Mouse (Mus musculus): ENCODE data around the gene Robo1. TPM values are rescaled to one million over a fixed set of nuclear protein-coding genes. Genes with fewer than 3 reads are reported as not detected.

The Robo1 gene
- polyA plus RNA-seq, 1 experiment from 2014 or later = 30.6 TPM

DNA sequence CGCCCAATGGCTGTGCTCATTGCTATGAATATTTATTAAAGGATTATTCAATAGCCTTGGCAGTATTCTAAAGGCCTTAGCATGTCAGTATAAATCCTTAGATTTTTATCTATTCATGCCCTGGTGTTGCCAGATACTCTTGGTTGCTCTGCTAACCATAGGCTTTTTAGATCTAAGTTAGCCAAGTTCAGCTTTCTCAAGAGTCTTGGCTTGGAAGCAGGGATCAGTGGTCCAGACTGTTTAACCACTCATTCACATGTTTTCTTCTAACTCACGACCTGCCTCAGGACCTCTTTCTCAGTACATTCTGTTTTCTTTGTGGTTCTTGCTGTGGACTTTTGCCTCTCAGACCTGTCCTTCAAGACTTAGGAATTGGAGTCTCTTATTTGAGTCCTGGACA lies 400.4 kb downstream of the Robo1 start:
- H3K4me1 ChIP-seq = no peaks in the 10 kb centered on the region
- H3K27me3 ChIP-seq (ENCODE audit: insufficient read depth, poor library complexity, severe bottlenecking) = no peaks in the 10 kb centered on the region
- no peaks in the 10 kb centered on the region for H3K9me3 ChIP-seq
- H3K4me3 ChIP-seq = no peak overlapping the region
- H3K36me3 ChIP-seq = no peaks in the 10 kb centered on the region
- no peak for DNase-seq (ENCODE audit: low spot score)
- WGBS = 73% methylated on average over 2 of the region's 2 CpGs
- H3K27ac ChIP-seq = no peak overlapping the region

DNA sequence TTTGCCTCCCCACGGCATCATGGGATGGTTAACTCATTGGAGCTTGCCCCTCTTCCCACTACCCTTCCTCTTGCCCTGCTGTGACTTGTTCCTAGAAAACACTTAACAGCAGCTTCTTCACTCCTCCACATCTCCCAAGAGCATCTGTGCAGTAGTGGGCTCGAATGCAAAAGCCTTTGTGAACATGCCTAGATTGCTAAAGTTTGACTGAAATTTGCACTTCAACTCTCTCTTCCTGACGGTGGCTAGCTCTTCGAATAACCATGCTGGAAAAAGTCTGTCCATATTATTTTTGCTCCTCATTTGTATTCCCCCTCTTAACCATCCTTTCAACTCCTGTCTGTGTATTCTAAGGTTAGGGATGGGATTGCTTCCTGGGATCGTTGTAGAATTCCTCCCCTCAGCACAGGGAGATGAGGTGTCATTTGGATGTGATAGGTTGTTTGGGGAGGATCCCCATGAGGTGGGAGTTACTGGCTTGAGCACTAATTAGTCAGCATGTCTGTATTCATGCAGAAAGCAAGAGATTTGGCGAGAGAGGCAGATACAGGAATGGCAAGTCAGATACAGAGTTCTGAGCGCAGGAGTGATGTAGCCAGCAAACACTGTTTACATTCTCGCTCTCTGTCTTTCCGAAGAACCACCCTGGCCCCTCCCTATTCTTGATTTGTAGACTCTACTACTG lies 409.2 kb downstream of the Robo1 start:
- Histone ChIP-seq H3K27ac (no peak overlapping the region), H3K36me3 (no peaks in the 10 kb centered on the region), H3K27me3 (ENCODE audit: insufficient read depth, poor library complexity, severe bottlenecking) (no peaks in the 10 kb centered on the region), H3K4me1 (peaks cover 17% of the 10 kb centered on the region), H3K9me3 (no peaks in the 10 kb centered on the region), H3K4me3 (no peak overlapping the region)
- WGBS = 68% methylated on average over 9 of the region's 9 CpGs
- DNase-seq (ENCODE audit: low spot score) = no peak

GRCm38 (mm10) chr16:72719063-72719462 lies 411.0 kb downstream of the Robo1 start:
- DNase-seq (ENCODE audit: low spot score) = no peak
- WGBS = 89% methylated on average over 4 of the region's 4 CpGs
- Histone ChIP-seq H3K27me3 (ENCODE audit: insufficient read depth, poor library complexity, severe bottlenecking) (no peaks in the 10 kb centered on the region), H3K4me3 (no peak overlapping the region), H3K4me1 (peaks cover 17% of the 10 kb centered on the region), H3K9me3 (no peaks in the 10 kb centered on the region), H3K27ac (no peak overlapping the region), H3K36me3 (no peaks in the 10 kb centered on the region)

GRCm38 (mm10) chr16:72720979-72721378 lies 412.9 kb downstream of the Robo1 start:
- Histone ChIP-seq H3K4me1 (peaks cover 17% of the 10 kb centered on the region), H3K27ac (no peak overlapping the region), H3K4me3 (no peak overlapping the region), H3K27me3 (ENCODE audit: insufficient read depth, poor library complexity, severe bottlenecking) (no peaks in the 10 kb centered on the region), H3K9me3 (no peaks in the 10 kb centered on the region), H3K36me3 (no peaks in the 10 kb centered on the region)
- DNase-seq (ENCODE audit: low spot score) = no peak
- WGBS = 43% methylated on average over 4 of the region's 4 CpGs

DNA sequence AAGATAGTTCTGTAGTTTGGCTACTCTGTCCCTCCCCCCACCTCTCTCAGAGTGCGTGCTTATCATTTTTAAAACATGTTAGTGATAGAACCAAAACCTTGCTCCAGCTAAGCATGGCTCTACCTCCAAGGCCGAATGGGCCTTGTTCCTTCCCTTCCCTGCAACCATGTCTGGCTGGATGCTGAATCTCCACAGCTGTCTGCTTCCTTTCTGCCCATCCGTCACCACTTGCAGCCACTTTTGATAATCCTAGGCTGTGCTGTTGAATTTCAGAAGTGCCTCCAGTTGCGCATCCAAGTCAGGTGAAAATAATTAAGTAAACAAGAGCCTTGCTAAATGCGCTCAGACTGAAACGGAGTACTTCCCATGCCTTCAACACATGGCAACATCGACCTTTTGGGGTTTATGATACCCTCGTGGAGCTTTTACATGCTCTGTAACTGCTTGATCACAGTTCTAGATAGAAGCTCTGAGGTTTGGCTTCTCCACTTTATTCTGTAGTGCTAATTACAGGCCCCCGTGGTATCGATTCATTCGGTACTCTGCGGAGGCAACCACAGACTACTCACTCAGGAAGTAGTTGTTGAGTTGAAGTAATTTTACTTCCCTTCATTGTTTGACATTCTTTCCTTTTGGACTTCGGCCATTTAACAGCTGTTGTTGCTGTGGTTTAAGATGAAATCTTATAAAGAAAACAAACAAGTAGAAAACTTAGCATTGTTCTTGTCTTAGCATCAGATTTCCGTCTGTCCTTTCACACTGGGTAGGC lies 413.8 kb downstream of the Robo1 start:
- no peaks in the 10 kb centered on the region for H3K9me3 ChIP-seq
- no peaks in the 10 kb centered on the region for H3K36me3 ChIP-seq
- peaks cover 17% of the 10 kb centered on the region for H3K4me1 ChIP-seq
- H3K27me3 ChIP-seq (ENCODE audit: insufficient read depth, poor library complexity, severe bottlenecking) = no peaks in the 10 kb centered on the region
- WGBS = 55% methylated on average over 14 of the region's 14 CpGs
- DNase-seq (ENCODE audit: low spot score) = no peak
- no peak overlapping the region for H3K4me3 ChIP-seq
- peak overlapping the region; percentile 56; the same call in 1 of the 2 replicates for H3K27ac ChIP-seq

DNA sequence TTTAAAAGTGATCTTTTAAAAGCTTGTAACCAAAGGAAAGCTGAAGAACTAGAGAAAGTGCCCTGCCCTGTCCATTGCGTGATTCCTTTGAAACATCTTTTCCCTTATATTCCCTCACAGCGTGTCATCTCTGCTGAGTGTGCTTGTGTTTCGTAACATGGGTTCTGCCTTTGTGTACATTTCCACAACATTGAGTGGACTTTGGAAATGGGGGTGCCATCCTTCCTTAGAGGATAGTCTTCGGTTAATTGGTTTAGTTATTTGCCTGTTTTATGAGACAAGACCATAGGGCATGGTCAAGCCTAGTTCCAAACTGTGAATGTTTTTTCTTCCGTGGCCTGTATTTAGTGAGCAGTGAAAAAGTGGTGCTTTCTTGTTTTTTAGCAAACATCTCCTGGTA lies 426.1 kb downstream of the Robo1 start:
- H3K27me3 ChIP-seq (ENCODE audit: insufficient read depth, poor library complexity, severe bottlenecking) = no peaks in the 10 kb centered on the region
- no peaks in the 10 kb centered on the region for H3K36me3 ChIP-seq
- no peak overlapping the region for H3K4me3 ChIP-seq
- DNase-seq (ENCODE audit: low spot score) = no peak
- no peak overlapping the region for H3K27ac ChIP-seq
- WGBS = 84% methylated on average over 5 of the region's 5 CpGs
- H3K9me3 ChIP-seq = no peaks in the 10 kb centered on the region
- H3K4me1 ChIP-seq = no peaks in the 10 kb centered on the region

DNA sequence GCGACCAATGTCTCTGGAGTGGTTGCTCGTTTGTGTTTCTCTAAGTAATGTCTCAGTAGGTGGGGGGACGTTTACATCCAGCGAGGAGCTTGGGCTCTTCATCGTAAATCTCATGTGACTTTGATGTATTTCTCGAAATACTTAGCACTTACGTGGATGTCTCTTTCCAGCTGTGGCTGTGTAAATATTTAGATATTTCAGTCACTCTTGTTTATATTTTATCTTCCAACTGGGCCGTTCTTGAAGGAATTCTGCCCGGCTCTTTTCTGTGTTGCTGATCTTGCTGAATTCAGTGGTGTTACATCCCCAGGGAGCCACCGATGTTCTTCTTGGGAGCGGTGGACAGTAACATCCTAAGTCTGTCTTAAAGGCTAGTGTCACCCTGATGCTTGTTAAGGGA lies 427.1 kb downstream of the Robo1 start:
- no peaks in the 10 kb centered on the region for H3K9me3 ChIP-seq
- 75% methylated on average over 11 of the region's 11 CpGs for WGBS

DNA sequence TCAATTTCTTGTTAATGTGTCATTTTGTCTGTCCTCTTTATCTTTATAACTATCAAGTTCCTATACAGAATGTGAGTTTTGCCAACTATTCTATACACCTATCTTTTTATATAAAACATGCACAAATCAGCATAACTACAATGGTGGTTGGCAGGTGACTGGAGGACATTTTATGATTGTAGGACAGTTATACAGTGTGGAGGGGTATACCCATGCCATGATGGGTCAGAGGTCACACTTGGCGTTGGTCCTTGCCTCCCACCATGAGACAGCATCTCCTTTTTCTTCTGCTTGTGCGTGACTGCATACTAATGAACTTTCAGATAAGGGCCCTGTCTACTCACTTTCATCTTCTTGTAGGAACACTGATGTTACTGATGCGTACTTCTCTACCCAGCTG lies 427.5 kb downstream of the Robo1 start:
- no peak for DNase-seq (ENCODE audit: low spot score)
- H3K9me3 ChIP-seq = no peaks in the 10 kb centered on the region
- H3K27ac ChIP-seq = no peak overlapping the region
- H3K4me3 ChIP-seq = no peak overlapping the region
- no peaks in the 10 kb centered on the region for H3K36me3 ChIP-seq
- WGBS = 84% methylated on average over 3 of the region's 3 CpGs
- no peaks in the 10 kb centered on the region for H3K27me3 ChIP-seq (ENCODE audit: insufficient read depth, poor library complexity, severe bottlenecking)
- no peaks in the 10 kb centered on the region for H3K4me1 ChIP-seq

More for the DNA sequence above, 427.1 kb downstream of the Robo1 start:
- Histone ChIP-seq H3K27ac (no peak overlapping the region), H3K36me3 (no peaks in the 10 kb centered on the region), H3K27me3 (ENCODE audit: insufficient read depth, poor library complexity, severe bottlenecking) (no peaks in the 10 kb centered on the region), H3K4me3 (no peak overlapping the region), H3K4me1 (no peaks in the 10 kb centered on the region)
- DNase-seq (ENCODE audit: low spot score) = no peak

GRCm38 (mm10) chr16:72737154-72737553 lies 429.0 kb downstream of the Robo1 start:
- 64% methylated on average over 4 of the region's 4 CpGs for WGBS
- H3K4me3 ChIP-seq = no peak overlapping the region
- peaks cover 4% of the 10 kb centered on the region for H3K36me3 ChIP-seq
- no peaks in the 10 kb centered on the region for H3K27me3 ChIP-seq (ENCODE audit: insufficient read depth, poor library complexity, severe bottlenecking)
- no peaks in the 10 kb centered on the region for H3K9me3 ChIP-seq
- no peak overlapping the region for H3K27ac ChIP-seq
- no peaks in the 10 kb centered on the region for H3K4me1 ChIP-seq
- no peak for DNase-seq (ENCODE audit: low spot score)

- WGBS = 84% methylated on average over 7 of the region's 7 CpGs
- no peak for DNase-seq (ENCODE audit: low spot score)
Observed at GRCm38 (mm10) chr16:72740218-72740617, 432.1 kb downstream of the Robo1 start.

DNA sequence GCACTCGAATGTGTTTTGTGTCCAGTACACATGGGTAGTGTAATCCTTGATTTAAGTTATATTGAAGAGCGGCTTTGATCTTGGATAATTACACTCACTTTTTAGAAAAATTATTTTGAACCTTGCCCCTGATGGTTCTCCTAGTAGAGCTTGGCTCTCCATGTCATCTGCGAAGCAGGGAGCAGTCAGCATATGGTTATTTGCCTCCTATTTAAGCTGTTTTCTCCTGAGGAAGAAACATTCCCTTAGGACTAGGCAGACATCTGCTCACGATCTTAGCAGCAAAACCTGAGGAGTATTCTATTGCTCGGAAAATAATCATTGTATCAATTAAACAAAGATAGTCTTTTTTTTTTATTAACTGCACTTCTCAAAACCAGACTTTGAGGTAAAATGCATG lies 439.6 kb downstream of the Robo1 start:
- no peak for DNase-seq (ENCODE audit: low spot score)
- Histone ChIP-seq H3K4me1 (no peaks in the 10 kb centered on the region), H3K27me3 (ENCODE audit: insufficient read depth, poor library complexity, severe bottlenecking) (no peaks in the 10 kb centered on the region), H3K4me3 (no peak overlapping the region), H3K9me3 (peaks cover 4% of the 10 kb centered on the region; the same call in 1 of the 2 replicates), H3K36me3 (peaks cover 9% of the 10 kb centered on the region), H3K27ac (no peak overlapping the region)
- 85% methylated on average over 5 of the region's 5 CpGs for WGBS

More at GRCm38 (mm10) chr16:72740218-72740617, 432.1 kb downstream of the Robo1 start:
- Histone ChIP-seq H3K4me1 (no peaks in the 10 kb centered on the region), H3K27me3 (ENCODE audit: insufficient read depth, poor library complexity, severe bottlenecking) (no peaks in the 10 kb centered on the region), H3K27ac (no peak overlapping the region), H3K36me3 (peaks cover 18% of the 10 kb centered on the region), H3K9me3 (peaks cover 5% of the 10 kb centered on the region; the same call in 1 of the 2 replicates), H3K4me3 (no peak overlapping the region)

DNA sequence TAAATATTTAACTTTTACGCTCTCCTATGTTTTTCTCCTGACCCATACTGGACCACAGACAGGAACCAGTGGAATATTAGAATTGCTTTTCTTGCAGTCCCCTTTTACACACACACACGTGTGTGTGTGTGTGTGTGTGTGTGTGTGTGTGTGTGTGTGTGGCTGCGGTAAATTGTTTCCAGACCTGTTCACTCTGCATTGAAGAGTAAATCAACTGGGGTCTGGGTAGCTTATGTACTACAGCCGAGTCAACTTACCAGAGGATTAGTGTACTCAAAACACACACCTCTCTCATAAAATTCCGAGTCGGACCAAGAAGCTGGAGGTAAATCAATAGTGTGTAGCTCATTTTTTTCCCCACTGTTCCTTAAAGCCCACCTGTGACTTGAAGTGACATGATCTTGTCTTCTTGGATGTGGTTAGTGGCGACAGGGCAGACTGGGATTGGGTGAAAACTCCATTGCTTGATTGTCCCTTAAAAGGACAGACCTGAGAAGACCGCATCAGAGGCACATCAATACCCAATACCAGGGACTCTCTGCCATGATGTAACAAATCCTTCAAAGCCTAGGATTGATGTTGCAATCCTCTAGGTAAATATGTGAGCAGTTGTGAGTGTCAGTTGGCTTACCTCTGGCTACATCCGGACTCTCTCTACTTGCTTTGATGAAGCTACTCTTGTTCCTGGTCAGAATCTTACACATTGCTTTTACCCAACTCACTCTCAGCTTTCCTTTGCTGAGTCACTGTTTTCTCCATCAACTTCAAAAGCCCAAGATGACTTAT lies 457.2 kb downstream of the Robo1 start:
- 87% methylated on average over 9 of the region's 9 CpGs for WGBS

More for the DNA sequence above, 457.2 kb downstream of the Robo1 start:
- Histone ChIP-seq H3K27ac (no peak overlapping the region), H3K36me3 (no peaks in the 10 kb centered on the region), H3K4me3 (no peak overlapping the region), H3K9me3 (no peaks in the 10 kb centered on the region), H3K4me1 (no peaks in the 10 kb centered on the region), H3K27me3 (ENCODE audit: insufficient read depth, poor library complexity, severe bottlenecking) (no peaks in the 10 kb centered on the region)
- DNase-seq (ENCODE audit: low spot score) = no peak

All from heart, embryonic 10.5 days (tissue).